Mouse (Mus musculus) adrenal gland, postnatal 10 days (tissue): ENCODE measurements around the gene Cdk14. TPM values are rescaled to one million over a fixed set of nuclear protein-coding genes. Genes with fewer than 3 reads are reported as not detected.

Experiments used
- DNase-seq: peaks from one replicate; pipeline ENCODE4 v3.0.0; 2021; ENCODE audit warnings: mixed read lengths
- long read RNA-seq, 2 experiments: library from polyadenylated mRNA; stranded (forward); transcript quantifications; one replicate each; pipeline ENCODE4 v2.0.0; 2021
- total RNA-seq, 2 experiments: library from RNA; stranded (reverse); gene quantifications; 2 replicates each; pipeline ENCODE4 v1.2.3; 2021

The Cdk14 gene
- total RNA-seq = 10 to 100 TPM; 17.8 to 21.9 TPM
- long read RNA-seq, experiment 1, partial matches to known transcripts = 2 of 5 reads
- long read RNA-seq, experiment 1, other reads (novel, unspliced or antisense) = 2 of 5 reads
- long read RNA-seq, experiment 2, full-length matches to known transcripts = 2 of 6 reads
- long read RNA-seq, experiment 2, partial matches to known transcripts = 0 of 6 reads
- long read RNA-seq, experiment 2, other reads (novel, unspliced or antisense) = 4 of 6 reads

GRCm38 (mm10) chr5:5419992-5420455, at the start of gene Cdk14:
TSS of gene Cdk14 (minus strand) at chr5:5420312.
- peak; percentile 1 for DNase-seq

GRCm38 (mm10) chr5:5465256-5465655, 45.1 kb upstream of the Cdk14 start:
- DNase-seq = no peak

GRCm38 (mm10) chr5:5431746-5432438, 11.8 kb upstream of the Cdk14 start:
- no peak for DNase-seq

GRCm38 (mm10) chr5:5423723-5424171, 3.6 kb upstream of the Cdk14 start:
- no peak for DNase-seq

GRCm38 (mm10) chr5:5423081-5423480, 3.0 kb upstream of the Cdk14 start:
- DNase-seq = no peak

GRCm38 (mm10) chr5:5421439-5421838, 1.3 kb upstream of the Cdk14 start:
- no peak for DNase-seq

GRCm38 (mm10) chr5:5419253-5419652, 859 bp downstream of the Cdk14 start:
- no peak for DNase-seq

- DNase-seq = no peak
Measured at GRCm38 (mm10) chr5:5414835-5415234, 5.3 kb downstream of the Cdk14 start.

GRCm38 (mm10) chr5:5411886-5412285, 8.2 kb downstream of the Cdk14 start:
- DNase-seq = no peak

- DNase-seq = no peak
Measured at GRCm38 (mm10) chr5:5401986-5402385, 18.1 kb downstream of the Cdk14 start.

- DNase-seq = no peak
Measured at GRCm38 (mm10) chr5:5392786-5393185, 27.3 kb downstream of the Cdk14 start.

- peak; percentile 26 for DNase-seq
Measured at GRCm38 (mm10) chr5:5380731-5381718, 39.1 kb downstream of the Cdk14 start.

- peak; percentile 71 for DNase-seq
Measured at GRCm38 (mm10) chr5:5379870-5380730, 40.0 kb downstream of the Cdk14 start.

- DNase-seq = no peak
Measured at GRCm38 (mm10) chr5:5379501-5379869, 40.6 kb downstream of the Cdk14 start.

- no peak for DNase-seq
Measured at GRCm38 (mm10) chr5:5374393-5374792, 45.7 kb downstream of the Cdk14 start.

GRCm38 (mm10) chr5:5373541-5373940, 46.6 kb downstream of the Cdk14 start:
- DNase-seq = no peak

- no peak for DNase-seq
Measured at GRCm38 (mm10) chr5:5372936-5373335, 47.2 kb downstream of the Cdk14 start.

GRCm38 (mm10) chr5:5372354-5372753, 47.8 kb downstream of the Cdk14 start:
- no peak for DNase-seq

- DNase-seq = no peak
Measured at GRCm38 (mm10) chr5:5370322-5371082, 49.6 kb downstream of the Cdk14 start.

GRCm38 (mm10) chr5:5368389-5369164, 51.5 kb downstream of the Cdk14 start:
- no peak for DNase-seq
